Mouse (Mus musculus) liver, embryonic 14.5 days (tissue): ENCODE results near the gene Serinc5.

Experiments used
- CTCF ChIP-seq: IDR thresholded peaks from 2 replicates; pipeline ENCODE4 v1.5.1; 2016; ENCODE audit warnings: antibody characterized with exemption, low read depth, control low read depth
- EP300 ChIP-seq: IDR thresholded peaks from 2 replicates; pipeline ENCODE4 v1.6.1; 2016; ENCODE audit warnings: antibody characterized with exemption, low read depth

DNA sequence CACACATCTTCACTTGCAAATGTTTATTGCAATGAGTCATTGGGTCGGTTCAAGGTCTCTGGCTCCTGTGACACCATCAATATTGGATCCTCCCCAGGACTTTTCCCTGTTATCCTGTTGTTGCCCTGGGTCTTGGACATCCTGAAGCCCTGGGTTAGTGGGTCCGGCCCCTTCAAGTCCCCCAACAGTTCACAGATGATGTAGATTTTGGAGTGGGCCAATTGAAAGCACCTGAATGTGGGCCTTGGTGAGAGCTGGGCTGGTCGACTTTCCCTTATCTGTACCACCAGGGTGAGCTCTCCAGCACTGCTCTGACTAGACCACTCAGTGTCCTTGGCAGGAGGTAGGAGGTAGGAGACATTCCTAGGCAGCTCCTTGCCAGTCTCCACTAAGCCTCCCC is 15.5 kb upstream of the Serinc5 start:
- TF ChIP-seq CTCF (peak; percentile 79), EP300 (no peak)
